Mouse (Mus musculus): ENCODE data around the gene Podxl.
"Not testable (repeated sequence)": the region's sequence is repeated elsewhere in the genome, so short reads cannot be mapped to it uniquely, and the experiment has no call there.

Gene Podxl

DNA sequence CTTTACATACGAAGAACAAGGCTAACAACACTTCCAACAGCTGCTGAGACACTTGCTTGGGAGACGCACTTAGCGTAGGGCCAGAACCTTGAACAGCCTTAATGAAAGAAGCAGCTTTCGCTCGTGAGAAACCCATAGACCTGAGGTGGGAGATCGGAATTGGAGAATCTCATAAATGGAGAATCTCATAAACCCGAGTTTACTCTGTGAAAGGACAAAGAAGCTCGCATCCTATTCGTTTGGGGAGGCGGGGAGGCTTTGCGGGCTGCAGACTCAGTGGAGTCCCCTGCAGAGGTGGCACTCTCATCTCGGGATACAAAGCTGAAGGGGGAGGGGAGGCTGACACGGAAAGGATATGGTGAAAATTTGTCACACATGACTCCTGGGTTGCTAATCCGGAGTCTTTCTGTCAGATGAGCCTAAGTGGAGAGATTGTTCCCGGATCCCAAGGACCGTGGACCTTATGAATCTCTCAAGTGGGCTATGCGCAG lies 1.2 kb upstream of the Podxl start:
- DNase-seq, result no peak

DNA sequence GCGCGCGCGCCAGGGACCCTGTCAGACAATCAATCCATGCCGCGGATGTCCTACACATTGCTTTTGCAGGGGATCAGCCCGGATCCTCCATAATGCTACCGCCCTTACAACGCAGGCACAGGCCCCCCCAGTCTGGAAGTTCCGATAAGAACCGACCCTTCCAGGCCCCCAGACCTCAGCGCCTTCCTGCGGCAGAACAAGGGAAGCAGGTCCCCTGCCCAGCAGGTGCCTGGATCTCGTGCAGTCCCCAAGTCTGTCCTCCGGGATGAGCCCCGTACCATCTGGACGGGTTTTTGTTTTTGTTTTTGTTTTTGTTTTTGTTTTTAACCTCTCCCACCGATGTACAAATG lies 376 bp upstream of the Podxl start:
- no peak for DNase-seq

GRCm38 (mm10) chr6:31562371-31563080 lies 1.3 kb downstream of the Podxl start:
- peak; percentile 35 for DNase-seq

DNA sequence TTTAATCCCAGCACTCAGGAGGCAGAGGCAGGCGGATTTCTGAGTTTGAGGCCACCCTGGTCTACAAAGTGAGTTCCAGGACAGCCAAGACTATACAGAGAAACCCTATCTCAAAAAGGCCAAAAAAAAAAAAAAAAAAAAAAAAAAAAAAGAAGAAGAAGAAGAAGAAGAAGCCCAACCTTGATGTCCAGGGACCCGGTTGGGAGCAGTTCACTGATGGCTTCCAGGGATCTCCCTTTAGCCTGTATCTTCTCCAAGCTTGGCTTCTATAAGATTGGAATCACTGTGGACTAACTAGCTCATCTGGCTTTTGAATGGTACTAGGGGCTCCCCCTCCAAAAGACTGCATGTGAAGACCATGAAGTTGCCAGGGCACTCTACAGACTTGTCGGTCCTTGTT lies 1.8 kb downstream of the Podxl start:
- DNase-seq, result not testable (repeated sequence)

DNA sequence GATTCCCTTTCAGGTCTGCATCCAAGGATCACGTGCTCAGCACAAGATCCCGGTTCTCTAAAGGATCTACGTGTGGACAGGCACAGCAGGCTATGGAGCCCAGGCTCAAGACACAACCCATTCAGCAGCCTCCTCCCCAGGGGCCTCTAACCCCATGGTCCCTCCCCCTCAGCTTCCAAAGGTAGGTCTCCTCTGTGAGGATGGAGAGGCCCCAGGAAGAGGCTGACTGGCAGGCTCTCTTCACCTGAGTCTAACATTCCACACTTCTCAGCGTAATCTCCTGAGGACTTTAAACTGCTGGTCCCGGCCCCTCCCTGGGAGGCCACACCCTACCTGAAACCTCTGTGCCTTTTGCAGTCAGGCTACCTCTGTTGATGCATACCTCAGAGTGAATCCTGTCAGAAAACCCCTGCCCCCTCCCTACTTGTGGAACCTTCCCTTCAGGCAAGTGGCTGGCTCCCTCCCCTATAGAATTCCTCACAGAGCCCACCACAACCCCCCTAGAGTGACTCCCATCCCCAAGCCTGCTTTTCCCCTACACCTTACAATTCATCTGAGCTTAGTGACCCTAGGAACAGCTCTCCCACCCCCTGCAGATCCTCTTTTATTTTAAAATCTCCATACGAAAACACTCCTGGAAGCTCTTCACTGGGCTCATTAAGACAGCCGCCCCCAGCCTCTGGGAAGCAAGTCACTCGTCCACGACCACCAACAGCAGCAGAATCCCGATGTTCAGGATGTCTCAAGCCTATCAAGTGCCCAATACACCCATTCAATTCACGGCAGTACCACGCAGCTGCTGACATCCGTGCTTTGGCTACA lies 3.4 kb downstream of the Podxl start:
- no peak for DNase-seq

DNA sequence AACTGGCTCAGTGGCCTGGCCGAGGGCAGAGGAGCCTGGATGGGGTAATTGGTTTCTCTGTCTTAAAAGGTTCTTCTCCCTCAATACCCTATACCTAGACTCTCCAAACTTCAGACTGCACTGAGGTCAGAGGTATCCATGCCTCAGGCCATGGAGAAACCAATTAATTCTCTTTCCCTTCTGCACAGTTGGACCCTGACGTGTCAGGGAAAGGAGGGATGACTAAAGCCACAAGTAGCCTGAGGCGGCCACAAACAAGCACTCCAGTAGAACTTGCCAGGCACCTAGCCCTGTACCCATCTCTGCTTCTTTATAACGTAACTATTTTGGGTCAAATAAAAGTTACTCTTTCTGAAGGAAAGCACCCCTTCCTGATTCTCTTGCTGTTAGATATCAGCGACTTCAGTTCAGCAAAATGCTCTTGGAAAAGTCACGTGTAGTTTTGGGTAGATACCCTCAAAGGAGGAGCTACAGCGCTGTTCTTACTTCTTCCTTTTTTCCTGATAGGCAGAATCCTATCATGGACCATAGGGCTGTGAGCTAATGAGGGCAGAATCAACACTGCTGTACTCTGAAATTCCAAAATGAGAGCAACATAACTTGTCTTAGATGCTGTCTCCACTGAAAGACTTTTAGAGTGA lies 7.2 kb downstream of the Podxl start:
- no peak for DNase-seq

DNA sequence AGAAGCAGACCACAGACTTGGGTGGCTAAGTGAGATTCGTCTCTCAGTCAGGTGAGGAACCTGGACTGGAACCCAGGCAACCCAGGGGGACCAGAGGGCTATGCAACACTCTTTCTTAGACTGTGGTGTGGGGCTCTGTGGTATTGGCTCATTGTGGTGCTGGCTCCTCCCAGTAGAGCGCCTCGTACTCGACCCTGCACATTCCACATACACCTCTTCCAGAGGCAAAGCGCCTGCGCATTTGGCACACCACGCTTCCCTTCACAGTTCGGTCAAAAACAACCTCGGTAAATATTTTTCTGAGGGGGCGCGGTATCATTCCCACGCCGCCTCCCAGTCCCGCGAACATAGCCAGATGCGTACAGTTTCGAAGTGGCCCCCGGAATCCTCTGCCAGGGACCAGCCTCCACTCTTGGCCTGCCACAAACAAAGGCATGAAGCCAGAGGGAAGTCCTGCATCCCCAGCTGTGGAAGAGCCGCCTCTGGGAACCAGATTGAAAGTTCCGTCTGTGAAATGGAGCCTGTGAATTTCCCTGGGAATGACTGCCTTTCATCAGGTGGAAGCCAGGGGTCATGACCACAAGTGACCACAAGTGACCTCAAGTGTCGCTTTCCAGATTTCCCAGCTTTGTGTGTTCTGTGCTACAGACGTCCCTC lies 12.8 kb downstream of the Podxl start:
- peak; percentile 50 for DNase-seq

DNA sequence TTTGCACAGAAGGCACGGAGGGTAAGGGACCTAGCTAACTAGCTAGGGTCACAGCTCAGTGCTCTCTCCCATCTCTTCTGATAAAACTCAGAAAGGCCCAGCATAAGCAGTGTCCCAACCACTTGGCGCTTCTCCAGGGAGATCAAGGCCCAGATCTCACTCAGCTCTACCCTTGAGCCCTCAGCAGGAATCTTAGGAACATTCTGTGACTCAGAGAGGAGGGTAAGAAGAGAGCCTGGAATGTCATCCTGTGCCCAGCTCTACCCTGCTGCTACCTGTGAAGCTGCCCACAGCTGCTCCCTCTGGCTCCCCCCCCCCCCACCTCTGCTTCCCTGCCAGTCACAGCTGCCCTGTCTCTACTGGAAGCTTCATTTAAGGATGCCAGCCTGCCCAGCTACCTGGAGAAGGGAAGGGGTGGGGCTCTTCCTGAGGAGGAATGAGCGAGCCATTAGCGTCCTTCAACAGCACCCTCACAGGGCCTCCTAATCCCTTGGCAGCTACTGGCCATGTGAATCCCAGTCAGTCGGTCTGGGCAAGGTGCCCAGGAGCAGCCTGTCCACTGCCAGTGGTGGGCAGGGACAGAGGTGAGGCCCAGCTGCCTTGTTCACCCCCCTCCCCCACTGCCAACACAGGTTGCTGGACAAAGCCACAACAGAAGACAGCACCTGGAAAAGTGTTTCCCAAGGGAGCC lies 14.3 kb downstream of the Podxl start:
- peak; percentile 83 for DNase-seq

- peak; percentile 69 for DNase-seq
Observed at GRCm38 (mm10) chr6:31544318-31544717, 19.5 kb downstream of the Podxl start.

- DNase-seq, result no peak
Observed at GRCm38 (mm10) chr6:31540018-31540417, 23.8 kb downstream of the Podxl start.

DNA sequence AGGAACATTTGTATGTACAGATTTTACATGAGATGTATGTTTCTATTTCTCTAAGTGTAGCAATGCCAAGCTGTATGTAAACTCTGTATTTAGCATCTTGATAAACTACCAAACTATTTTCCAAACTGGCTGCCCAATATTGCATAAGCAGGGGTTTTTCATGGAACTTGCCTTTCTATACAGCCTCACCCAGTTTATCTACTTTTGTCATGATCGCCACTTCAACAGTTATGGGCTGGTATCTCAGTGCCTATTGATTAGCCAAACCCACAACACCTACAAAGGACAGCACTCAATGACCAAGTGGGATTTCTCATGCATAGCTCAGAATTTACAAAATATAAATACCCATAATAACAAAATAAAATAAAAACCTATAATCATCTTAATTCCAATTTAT lies 25.7 kb downstream of the Podxl start:
- no peak for DNase-seq

DNA sequence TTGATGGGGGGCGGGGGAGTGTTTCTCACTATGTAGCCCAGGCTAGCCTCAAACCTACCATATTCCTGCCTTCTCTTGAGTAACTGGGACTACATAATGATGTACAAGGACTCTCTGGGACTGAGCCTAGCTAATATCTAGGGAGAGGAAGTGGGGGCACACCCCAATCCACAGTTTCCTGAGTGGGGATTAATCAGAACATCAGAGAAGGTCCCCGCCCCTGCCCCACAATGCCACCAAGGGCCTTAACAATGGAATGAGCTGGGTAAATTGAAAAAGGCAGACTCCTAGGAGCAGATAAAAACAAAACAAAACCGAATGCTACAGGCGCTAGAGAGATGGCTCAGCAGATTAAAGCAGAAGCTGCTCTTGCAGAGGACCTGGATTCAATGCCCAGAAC lies 26.6 kb downstream of the Podxl start:
- peak; percentile 53 for DNase-seq

- DNase-seq, result no peak
Observed at GRCm38 (mm10) chr6:31534705-31535104, 29.1 kb downstream of the Podxl start.

- peak; percentile 37 for DNase-seq
Observed at GRCm38 (mm10) chr6:31531880-31532279, 31.9 kb downstream of the Podxl start.

DNA sequence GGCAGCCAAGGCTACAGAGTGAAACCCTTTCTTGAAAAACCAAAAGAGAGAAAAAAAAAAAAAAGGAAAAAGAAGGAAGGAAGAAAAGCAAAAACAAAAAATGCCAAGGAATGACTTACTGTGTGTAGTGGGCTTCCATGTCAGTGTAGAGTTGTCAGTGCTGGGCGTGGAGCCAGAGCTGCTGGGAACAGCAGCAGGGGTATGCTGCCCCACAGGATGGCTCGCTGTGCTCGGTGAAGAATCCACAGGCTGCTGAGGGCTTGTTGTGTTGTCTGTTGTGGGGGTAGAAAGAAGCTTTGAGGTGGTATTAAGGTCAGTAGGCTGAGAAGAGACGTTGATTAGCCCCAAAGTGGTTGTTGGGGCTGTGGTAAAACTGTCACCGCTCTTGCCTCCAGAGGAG lies 35.4 kb downstream of the Podxl start:
- no peak for DNase-seq

GRCm38 (mm10) chr6:31527897-31528296 lies 35.9 kb downstream of the Podxl start:
- DNase-seq, result peak; percentile 80

GRCm38 (mm10) chr6:31526929-31527328 lies 36.9 kb downstream of the Podxl start:
- DNase-seq, result no peak

DNA sequence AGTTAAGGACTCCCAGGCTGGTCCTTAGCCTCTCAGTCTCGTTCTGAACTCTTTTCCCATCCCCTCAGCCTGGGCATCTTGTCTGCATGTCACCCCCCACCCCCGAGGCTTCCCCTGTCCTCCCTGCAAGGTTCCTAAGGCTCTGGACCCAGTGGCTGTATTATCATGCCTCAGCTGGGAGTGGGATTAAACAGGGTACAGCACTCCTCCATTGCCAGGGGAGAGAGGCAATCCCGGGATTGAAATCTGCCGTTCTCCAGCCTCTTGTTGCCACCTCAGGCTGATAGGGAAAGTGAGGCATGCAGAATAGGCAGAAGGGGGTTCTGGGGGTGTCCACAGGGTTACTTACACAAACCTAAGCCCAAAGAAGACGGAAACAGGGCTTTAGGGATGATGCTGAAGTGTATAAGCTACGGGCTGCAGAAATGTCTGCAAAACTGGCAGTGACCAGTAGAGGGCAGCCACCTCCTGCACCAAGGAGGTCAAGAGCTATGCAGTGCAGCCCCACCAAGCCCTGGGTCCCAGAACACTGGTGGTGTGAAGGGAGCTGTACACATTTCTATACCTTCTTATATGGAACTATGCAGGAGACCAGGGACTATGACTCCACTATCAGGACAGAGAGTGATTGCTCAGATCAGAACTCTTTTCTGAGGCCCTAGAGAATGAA lies 38.4 kb downstream of the Podxl start:
- DNase-seq, result peak; percentile 63

- DNase-seq, result no peak
Observed at GRCm38 (mm10) chr6:31524647-31525046, 39.1 kb downstream of the Podxl start.

DNA sequence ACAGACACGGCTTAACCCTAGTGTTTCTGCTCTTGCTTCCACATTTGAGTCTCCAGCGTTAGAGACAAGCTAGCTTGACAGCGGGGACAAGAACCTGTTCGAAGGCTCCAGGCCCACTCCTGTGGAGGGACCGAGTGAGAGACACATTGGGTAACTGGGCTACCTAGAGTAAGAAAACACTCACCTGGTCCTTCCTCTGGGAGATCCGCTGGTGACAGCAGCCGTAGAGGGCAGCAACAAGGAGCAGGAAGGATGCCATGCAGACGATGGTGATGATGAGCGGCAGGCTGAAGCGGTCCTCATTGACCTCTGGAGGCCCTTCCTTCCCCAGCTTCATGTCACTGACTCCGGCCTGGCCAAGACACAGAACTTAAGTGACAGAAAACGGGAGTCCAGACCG lies 39.7 kb downstream of the Podxl start:
- DNase-seq, result no peak

GRCm38 (mm10) chr6:31523657-31524056 lies 40.1 kb downstream of the Podxl start:
- no peak for DNase-seq

GRCm38 (mm10) chr6:31523039-31523438 lies 40.7 kb downstream of the Podxl start:
- no peak for DNase-seq

All from lung, postnatal 36 days (tissue).